Mouse (Mus musculus) T-helper 2 cell (primary cell): ENCODE data around the gene Sh3bp5l.
"Not testable (repeated sequence)": the region's sequence is repeated elsewhere in the genome, so short reads cannot be mapped to it uniquely, and the experiment has no call there.

Experiments used
- in situ Hi-C: fragments of 300-600 bp; cut with MboI, MseI; formaldehyde crosslinking; loops from one replicate; pipeline ENCODE4 v1.15.1; 2025; ENCODE audit warnings: high pct_unique_total_duplicates

The Sh3bp5l gene

DNA sequence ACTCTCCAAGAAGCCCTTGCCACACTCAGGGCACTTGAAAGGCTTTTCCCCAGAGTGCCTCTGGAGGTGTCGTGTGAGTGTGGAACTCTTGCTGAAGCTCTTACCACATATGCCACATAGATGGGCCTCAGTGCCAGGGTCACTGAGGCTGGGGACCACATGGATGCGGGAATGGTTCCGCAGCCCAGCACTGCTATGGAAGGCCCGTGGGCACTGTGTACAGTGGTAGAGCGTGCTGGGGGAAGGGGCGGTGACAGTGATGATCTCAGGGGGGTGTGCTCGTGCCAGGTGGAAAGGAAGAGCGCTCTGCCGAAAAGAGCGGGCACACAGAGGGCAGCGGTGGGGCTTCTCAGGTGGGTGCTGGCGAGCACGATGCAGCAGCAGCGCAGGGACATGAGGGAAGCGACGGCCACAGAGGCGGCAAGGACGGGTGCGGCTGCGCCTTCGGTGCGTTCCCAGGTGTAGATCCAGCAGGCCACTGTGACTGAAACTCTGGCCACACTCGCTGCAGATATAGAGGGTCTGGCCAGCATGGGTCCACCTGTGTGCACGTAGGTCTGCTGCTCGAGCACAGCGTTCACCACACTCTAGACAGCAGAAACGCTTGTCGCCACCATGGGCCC lies 13.6 kb upstream of the Sh3bp5l start:
- in situ Hi-C loops: loop anchor here (25.0 kb wide), 1 partner anchor 355 kb away; no protein-coding TSS in a partner anchor

DNA sequence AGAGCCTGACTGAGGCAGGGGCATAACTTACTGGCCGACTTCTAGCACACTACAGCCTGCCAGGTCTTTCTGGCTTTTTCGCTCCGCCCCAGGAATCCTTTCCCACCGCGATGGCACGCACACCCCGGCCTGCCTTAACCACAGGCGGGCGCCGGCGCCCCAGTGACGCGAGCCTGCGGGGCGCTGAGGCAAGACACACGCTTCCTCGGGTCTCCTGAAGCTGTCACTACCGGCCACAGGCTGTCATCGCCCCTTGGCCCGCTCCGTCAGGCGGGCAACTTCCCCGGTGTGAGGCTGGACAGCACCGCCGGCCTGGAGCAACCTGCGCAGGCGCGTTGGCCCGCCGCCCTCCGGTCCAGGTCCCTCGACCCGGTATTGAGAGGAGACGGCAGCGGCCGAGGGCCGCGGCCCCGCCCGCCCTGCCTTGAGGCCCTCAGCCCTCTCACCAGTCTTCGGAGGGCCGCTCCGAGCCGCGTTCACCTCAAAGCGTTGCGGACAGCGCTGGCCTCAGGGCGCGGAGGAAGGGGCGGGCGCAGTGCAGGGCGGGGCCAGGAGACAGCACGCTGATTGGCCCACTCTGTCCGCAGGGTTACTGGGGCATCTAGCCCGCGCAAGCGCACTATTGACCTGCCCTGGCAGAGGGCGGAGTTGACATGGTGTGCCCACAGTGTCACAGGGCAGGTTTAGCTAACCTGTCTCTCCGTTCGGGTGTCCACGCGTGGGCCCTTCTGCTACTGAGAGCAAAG lies 7.5 kb upstream of the Sh3bp5l start:
- in situ Hi-C loops: loop anchor here (25.0 kb wide), 1 partner anchor 361 kb away; no protein-coding TSS in a partner anchor

DNA sequence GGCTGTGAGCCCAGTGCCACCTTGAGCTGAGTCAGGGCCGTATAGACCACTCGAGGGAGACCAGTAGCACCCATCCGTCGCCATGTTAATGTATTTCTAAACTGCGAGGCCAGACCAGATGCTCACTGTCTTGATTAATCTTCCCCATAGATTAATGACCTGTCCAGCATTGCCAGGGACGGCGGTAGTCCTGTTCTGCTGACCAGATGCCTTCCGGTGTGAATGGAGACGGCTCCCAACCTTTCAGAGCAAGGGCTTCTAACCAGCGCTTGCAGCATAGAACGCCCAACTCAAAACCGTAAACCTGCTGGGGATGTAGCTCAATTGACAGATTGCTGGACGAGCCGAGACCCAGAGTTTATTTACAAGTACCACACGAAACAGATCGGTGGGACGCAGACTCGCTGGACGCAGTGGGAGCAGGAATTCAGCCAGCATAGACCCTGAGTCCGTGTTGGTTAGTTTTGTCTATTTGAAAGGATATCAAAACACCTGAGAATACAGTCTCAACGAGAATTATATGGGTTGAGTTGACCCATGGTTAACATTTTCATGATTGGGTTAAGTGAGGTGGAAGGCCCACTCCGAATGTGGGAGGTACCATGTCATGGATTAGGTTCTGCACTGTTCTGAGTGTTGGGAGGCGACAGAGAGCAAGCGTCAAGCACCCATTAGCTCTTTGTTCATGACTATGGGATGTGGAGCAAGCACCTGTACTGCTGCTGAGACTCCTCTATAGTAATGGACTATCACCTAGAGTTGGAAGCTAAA lies 6.8 kb upstream of the Sh3bp5l start:
- in situ Hi-C loops: loop anchor here (25.0 kb wide), 1 partner anchor 361 kb away; no protein-coding TSS in a partner anchor

DNA sequence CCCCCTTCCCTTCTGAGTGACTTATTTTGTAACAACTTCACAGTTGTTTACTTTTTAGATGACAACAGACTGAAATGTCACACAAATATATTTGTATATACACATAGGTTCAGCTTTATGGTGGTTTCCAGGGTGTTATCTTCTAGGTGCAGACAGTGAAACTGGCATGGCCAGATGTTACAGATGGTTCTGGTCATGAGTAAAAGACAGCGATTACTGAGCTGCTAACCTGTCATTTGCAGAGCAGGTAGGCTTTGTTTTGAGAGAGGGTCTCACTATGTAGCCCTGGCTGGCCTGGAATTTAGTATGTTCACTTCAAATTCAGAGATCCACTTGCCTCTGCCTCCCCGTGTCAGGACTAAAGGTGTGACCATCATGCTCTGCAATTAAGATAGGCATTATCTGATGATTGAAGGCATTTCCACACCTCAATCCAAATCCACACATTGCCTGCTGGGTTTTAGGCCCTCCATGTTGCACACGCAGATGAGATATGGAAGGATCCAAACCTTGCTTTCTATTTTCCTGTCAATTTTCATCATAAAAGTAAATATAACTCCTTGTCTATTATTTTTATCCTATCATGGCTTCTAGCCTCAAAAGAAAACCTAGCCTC lies 5.8 kb upstream of the Sh3bp5l start:
- in situ Hi-C loops: loop anchor here (25.0 kb wide), 1 partner anchor 362 kb away; no protein-coding TSS in a partner anchor

DNA sequence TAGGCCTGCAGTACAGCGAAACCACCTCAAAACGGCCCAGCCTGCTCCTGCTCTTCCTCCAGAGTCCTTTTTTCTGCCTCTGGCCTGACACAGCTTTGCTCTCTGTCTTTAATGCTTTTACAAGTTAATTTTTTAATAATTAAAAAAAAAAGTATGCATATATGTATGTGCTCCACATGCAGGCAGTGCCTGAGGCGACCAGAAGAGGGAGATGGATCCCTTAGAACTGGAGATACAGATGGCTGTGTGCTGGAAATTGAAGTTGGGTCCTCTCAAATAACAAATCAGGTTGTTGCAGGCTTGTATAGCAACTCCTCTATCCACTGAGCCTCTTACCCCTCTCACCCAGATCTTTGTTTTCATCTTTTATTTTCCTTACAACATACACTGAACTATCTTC lies 3.7 kb upstream of the Sh3bp5l start:
- in situ Hi-C loops: no loop called here

DNA sequence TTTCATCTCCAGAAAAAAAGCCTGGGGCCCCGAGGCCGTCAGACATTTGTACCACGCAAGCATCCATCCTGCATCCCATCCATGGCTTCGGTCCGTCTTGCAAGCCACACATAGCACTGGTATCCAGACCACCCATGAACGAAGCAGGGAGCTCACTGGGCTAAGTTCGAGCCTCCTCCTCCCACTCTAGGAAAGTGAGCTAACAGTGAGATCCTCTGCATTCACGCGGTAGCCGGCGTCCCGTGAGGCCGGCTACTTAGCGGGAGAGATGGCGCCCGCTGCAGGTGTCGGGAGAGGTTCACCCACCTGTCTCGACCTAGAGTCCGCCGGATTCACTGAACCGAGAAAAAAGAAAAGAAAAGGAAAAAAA lies 633 bp upstream of the Sh3bp5l start:
- in situ Hi-C loops: no loop called here

DNA sequence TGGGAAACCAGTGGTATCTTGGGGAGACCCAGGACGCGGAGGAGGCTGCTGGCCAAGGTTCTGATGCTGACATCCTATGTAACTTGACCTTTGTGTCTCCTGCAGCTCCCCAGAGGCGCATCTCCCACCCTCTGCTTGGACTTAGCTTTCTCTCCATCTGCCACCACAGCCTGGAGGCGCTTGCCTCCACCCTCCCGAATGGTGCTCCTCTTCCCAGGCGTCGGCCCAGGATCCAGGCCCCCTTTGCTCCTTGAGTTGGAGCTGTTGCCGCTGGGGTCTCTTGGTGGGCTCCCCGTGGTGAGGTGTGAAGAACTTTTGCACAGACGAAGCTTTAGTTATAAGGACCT lies 598 bp downstream of the Sh3bp5l start:
- in situ Hi-C loops: no loop called here

DNA sequence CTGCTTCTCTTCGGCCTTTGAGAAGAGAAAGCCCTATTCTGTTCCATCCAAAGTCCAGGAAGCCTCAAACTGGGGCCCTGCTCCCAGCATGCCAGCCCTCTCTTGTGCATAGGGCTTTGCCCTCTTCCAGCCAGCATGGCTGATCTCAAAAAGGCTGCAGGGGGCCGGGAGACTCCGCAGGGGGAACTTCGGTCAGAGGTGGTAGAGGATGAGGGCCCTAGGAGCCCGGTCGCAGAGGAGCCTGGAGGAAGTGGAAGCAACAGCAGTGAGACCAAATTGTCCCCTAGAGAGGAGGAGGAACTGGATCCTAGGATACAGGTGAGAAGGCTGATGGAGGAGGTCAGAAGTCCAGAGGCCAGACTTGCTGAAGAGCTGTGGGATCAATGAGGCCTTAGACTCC lies 1.0 kb downstream of the Sh3bp5l start:
- in situ Hi-C loops: no loop called here

DNA sequence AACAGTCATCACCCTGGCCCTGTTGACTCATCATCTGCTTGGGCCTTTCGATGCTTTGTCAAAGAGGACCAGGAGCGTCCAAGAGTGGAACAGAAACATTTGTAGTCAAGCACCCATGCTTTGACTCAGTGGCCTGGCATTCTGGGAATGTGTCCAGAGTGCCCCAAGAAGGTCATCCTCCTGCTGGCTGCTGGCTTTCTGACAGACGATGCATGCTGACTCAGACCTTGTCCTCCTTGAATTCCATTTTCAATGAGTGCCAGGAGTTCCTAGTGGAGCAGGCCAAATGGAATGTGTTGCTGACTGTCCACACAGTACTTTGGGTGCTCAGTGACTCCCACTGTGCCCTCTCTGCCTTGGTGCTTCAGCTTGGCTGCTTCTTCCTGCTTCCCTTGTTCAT lies 4.2 kb downstream of the Sh3bp5l start:
- in situ Hi-C loops: no loop called here

DNA sequence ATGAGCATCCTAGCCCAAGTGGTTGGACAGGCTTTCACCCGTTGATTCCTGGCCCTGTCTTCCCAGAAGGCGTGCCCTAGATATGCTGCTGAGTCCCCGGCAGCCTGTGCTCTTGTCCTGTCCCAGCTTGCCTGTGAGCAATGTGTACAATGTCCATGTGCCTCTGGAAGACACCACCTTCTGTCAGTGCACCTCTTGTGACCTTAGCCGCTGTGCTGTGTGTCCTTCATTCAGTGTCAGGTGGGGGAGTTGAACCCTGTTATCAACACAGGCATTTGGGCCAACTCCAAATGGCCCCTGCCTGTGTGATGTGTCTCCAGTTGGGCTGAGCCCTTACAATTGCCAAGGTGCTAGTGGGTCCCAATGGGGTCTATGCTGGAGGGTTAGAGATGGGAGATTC lies 16.2 kb downstream of the Sh3bp5l start:
- in situ Hi-C loops: no loop called here

DNA sequence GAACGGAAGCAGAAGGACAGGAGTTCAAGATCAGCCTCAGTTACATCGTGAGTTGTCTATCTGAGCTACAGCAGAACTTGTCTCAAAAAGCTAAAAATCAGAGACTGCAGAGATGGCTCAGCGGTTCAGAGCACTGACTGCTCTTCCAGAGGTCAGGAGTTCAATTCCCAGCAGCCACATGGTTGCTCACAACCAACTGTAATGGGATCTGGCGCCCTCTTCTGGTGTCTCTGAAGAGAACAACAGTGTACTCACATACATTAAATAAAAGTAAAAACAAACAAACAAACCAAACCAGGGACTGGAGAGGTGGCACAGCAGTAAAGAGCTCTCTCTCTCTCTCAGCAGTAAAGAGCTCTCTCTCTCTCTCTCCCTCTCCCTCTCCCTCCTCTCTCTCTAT lies 20.1 kb downstream of the Sh3bp5l start:
- in situ Hi-C loops: no loop called here

DNA sequence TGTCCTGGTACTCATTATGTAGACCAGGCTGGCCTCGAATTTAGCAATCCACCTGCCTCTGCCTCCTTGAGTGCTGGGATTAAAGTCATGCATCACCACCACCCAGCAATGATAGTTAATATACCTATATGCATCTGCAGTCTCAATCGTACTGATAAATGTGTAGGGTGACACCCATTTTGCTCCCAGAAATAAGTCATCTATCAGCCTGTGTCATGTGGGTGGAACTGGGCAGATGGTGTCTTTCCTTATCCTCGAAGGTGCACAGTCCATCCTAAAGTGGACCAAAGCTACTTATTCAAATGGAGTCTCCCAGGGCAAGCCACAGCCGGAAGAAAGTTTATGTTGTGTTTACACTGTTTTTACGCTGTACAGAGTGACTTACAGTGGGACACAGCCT lies 20.7 kb downstream of the Sh3bp5l start:
- in situ Hi-C loops: no loop called here

DNA sequence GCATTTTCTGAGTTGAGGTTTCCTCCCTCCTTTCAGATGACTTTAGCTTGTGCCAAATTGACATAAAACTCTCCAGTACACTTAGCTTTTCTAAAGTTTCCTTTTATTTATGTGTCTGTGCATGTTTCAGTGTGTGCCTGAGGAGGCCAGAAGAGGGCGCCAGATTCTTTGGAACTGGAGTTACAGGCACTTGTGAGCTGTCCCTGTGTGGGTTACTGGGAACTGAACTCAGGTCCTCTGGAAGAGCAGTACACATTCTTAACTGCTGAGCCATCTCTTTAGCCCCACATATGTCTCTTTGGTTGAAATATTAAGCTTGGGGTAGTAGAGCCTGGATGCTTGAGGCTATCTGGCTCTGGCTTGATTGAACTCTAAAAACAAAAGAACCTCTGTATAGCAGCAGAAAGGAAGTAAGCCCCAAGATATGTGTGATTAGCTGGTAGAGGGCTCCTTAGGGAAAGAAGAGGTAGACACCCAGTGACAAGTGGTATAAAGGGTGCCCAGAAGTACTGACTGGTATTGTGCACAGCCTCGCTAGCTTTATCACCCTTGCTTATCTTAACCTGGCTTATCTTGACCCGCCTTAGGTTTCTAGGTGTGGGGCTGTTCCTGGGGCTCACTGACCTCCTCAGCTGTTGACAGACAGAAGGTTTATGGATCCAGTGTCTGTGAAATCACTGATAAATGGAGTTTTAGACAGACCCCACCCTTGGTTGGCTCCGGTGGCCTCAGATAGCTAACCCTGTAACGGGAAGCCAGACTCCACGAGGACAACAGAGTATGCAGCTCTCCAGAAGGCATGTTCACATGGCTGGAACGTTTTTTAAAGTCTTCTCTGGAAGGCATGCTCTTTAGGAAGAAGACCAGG lies 22.4 kb downstream of the Sh3bp5l start:
- in situ Hi-C loops: no loop called here

DNA sequence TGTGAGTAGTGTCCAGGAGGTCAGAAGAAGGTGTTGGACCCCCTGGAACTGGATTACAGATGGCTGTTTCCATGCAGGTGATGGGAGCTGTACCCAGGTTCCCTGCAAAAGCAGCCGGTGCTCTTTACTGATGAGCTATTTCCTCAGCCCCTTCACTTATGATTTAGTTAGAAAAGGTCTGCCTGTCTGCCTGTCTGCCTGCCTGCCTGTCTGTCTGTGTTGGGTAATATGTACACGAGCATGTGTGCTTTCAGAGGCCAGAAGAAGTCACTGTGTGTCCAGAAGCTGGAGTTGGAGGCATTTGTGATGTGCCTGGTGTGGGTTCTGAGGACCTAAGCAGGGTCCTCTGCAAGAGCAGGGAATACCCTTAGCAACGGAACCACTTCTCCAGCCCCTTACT lies 23.2 kb downstream of the Sh3bp5l start:
- in situ Hi-C loops: no loop called here

DNA sequence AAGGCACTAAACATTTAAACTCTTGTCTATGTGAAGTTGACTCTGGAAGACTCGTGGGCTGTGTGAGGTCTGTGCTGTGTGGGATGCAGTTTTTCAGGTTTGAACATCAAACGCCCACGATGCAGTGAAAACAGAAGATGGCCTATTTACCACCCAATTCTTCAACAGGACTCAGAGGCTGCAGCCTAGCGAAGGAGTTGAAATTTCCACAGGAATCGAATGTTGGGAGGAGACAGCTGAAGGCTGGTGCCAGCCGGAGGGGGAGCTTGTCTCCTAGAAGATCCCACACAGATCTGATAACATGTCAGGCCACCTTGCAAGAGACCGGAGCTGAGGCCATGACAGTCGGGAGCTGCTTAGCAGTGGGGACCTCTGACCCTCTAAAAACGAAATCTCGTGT lies 24.0 kb downstream of the Sh3bp5l start:
- in situ Hi-C loops: no loop called here

DNA sequence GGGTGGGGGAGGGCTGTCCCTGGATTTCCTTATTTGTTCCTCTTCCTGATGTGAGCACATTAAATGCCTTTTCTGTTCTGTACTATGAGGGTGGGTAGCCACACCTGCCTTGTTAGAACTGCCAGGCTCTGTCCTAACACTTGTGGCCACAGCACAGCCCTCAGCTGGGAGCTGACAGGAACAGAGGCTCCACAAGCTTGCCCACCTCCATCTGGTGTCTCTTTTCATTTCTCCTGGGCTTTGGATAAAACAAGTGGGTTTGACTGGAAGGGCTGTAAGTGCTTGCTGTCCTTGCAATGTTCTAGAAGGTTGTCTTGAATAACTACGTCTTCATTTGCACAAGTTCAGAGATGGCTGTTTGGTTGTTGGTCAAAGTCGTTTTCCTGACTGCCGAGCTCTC lies 24.4 kb downstream of the Sh3bp5l start:
- in situ Hi-C loops: no loop called here

DNA sequence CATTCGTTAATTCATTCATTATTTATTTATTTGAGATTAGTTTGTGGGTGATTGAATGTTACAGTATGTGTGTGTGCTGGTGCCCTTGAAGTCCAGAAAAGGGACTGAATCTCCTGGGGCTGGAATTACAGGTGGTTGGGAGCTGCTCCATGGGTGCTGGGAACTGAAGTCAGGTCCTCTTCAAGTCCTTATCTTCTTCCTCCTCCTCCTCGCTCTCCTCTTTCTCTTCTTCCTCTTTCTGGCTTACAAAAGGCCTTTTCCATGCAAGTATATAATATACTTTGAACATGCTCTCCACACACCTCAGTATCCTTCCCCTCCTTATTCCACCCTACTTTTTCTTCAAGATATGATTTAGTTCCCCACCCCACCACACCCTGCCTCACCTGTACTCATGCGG lies 26.5 kb downstream of the Sh3bp5l start:
- in situ Hi-C loops: no loop called here

DNA sequence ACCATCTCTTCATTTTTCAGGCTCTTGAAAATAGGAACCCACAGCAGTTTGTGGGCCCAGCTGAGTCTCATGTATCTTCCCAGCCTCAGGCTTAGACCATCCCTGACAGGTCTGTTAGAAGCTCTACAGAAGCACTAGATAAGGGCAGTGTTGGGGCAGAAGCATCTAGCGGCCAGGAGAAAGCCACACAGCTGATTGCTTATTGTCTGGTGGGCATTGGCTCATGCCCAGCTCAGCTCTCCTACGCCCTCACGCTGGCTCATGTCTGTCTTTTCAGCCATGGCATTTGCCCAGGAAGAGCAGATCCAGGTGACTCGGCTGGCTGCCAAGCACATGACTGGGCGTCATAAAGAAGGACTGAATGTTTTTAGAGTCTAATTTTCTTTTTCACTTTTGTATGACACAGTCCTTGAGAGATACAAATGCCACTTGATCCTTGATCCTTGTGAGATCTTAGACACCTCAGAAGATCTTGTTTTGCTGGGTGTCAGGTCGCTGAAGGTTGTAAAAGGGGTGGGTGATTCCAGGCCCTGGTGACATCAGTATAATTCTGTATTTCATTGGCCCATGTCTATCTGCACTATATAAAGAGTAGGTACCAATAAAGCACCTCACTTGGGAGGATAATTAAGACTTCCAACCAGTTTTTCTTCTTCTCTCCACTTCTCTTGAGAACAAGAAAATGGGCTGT lies 27.5 kb downstream of the Sh3bp5l start:
- in situ Hi-C loops: no loop called here

DNA sequence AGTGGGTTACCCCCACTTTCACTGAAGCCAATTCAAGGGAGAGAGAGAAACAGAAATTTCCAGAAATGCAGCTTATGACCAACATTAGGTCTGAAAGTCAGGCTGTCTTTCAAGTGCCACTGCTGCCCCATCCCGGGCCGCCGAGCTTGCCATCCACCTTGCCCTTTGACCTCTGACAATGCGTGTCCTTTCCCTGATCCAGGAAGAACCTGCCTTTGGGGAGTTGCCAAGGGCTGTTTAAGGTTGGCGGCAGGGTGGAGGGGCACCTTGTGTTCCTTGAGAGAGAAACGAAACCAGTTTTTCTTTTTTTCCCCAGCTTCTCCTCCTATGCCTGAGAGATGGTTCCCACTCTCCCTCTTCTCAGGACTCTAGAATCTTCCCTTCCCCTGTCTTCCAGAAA lies 32.0 kb downstream of the Sh3bp5l start:
- in situ Hi-C loops: not testable (repeated sequence)

DNA sequence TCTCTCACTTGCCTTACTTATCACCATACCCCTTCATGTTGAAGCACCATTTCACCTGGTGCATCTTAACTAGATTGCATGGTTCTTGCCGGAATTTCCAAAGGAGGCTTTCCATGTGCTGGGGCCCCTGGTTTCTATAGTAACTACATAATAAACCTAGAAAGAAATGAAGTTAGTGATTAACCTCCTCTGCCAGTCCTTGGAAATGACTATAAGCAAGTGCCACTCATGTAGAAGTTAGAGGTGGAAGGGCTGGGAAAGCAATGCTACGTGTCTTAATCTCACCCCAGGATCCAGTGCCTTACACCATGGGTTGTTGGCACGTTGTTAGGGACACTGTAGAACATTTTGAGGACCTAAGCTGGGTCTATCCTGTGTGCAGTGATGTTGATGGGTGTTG lies 33.9 kb downstream of the Sh3bp5l start:
- in situ Hi-C loops: no loop called here

DNA sequence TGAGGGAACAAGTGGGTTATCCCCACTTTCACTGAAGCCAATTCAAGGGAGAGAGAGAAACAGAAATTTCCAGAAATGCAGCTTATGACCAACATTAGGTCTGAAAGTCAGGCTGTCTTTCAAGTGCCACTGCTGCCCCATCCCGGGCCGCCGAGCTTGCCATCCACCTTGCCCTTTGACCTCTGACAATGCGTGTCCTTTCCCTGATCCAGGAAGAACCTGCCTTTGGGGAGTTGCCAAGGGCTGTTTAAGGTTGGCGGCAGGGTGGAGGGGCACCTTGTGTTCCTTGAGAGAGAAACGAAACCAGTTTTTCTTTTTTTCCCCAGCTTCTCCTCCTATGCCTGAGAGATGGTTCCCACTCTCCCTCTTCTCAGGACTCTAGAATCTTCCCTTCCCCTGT lies 35.7 kb downstream of the Sh3bp5l start:
- in situ Hi-C loops: not testable (repeated sequence)
